Mouse (Mus musculus) left cerebral cortex, adult 8-10 months (tissue): ENCODE results near the gene Ankrd44. TPM values are rescaled to one million over a fixed set of nuclear protein-coding genes. Genes with fewer than 3 reads are reported as not detected.

Experiments
- DNase-seq, 2 experiments: peaks; one replicate each; pipeline ENCODE4 v3.0.0; 2022; ENCODE audit warnings: low spot score in 2 of 2
- total RNA-seq, 4 experiments: library from RNA; stranded (reverse); gene quantifications; 2 replicates each; pipeline ENCODE4 v1.2.4; 2022

Ankrd44 gene
- total RNA-seq, 4 experiments from 2014 or later: 19.2 to 26.4 (median 23.9) TPM

DNA sequence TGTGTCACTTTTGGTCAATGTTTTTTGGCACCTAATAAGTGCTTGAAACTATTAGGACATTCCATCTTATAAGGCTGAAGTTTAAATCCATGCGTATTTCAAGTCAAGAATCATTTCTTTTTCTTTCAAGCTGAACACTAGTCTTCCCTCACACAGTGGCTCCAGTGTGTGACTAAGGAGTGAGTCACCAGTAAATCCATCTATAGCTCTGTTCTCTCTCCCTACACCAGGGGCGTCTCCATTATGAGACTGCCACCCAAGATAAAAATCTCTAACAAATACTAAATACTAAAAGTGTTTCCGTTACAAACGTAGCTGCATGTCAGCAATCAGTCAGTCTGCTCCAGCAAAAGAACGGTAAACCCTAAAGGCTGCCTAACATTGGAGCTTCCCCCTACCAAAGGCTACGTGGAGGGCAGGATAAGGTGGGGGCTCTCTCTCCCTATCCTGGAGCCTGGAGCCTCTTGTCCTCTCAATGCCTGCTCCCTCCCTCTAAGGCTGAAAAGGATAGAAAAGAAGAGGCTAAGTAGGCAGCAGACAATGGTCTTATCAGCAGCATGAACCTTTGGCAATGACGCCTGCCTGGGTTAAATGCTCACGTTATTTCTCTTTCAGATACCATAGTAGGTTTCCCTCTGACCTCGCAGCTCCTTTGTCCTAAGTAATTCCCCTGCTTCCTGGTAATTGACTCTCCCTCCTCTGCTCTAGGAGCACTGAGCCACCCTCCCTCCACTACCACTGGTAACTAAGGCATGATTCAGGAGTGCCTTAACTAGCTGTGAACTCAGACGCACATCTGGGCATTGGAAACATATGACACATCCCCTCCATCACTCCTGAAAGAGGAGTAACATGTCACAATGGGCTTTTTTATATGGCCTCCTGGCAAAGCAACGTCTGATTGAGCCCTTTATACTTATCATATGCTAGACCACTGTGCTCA lies 212.7 kb downstream of the Ankrd44 start:
- peak in 1 of 2 experiments; percentile 52 for DNase-seq

DNA sequence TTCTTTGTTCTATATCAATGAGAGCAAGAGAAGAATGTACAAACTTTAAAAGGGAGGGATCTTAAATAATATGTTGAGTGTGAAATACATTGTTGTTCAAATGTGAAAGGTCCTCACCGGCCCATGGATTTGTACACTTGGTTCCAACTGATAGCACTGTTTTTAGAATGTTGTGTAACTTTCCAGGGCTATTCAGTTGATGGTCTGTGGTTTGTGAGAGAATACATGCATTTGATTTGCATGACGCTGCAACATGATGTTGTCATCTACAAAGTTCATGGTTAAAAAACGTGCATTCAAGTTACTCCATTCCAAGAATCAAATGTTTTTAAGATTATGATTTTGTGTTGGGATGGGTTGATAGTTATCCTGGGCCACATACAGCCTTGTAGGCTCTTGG lies 214.6 kb downstream of the Ankrd44 start:
- DNase-seq: no peak

DNA sequence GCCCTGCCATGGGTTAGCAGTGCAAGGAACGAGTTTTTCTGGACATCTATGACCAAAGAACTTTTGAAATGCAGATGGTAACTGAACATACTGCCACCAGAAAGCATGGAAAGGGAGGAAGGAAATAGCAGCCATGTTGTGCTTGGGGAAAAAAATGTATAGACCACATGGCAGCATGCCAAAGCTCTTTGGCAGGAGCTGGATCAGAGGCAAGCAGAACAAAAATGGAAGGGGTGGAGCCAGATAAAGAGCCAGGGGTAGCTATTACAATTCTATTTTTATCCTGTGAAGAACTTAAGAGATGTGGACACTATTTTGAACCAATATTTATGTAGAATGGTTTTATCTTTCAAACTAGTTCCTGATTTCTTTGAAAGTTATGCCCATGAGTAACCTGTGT lies 215.6 kb downstream of the Ankrd44 start:
- DNase-seq: no peak

DNA sequence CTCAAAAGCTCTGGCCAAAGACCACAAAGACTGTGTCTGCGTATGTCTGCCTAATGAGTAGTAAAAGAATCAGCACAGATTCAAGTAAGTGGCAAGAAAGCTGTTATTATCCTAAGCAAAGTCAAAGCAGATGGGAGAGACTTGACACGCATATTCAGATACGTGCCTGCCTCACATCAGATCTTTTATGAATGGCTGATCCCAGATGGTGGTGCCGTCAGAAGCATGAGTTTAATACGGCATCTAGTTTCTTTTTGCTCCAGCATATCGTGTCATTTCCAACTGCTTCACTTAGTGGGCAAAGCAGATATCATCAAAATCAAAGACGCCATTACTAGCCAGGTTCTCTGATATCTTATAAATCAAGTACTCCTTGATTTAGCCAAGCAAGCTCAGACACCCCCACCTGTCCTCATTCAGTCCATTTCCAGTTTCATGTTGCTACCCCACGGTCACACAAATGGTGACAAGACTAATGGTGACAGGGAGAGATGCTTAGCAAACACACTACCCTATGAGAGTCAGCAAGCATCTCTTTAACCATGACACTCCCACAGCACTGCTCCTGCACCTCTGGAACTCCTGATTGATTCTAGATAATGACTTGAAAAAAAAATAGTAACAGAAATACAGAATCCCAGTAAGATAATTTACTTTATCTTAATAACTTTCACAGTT lies 218.2 kb downstream of the Ankrd44 start:
- no peak for DNase-seq

DNA sequence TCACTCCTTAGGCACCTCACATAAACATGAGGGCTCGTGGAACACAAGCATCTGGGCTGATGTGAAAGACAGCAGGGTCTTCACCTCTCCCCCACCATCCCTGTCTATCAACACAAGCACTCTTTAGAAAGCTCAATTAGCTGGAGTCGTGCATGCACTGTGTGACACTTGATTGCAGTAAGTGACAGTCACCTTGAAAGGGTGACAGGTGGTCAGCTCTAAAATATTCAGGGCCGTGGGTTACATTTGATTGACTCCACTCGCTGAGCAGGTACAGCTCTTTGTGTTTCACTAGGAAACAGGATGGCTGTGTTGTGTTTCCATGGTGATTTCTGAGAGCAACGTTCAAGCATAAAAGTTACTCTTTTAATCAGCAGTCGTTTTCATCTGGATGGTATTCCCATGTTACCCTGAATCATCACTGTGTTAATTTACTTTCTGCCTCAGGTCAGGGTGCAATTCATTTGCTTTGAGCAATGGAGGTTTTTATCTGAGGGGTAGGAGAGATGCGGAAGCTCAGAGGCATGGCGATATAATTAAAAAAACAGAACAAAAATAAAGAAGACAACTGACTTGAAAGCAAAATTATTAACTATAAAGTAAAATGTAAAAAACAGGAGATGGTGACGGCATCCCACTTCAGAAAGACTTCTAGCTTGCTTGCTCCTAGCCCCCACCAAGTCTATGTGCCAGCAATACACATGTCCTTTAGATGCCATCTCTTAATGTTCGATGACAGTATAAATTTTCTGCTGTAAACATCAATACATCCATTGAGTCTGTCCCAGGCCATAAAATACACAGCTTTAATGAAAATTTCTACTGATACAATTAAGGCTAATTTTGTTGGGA lies 218.9 kb downstream of the Ankrd44 start:
- no peak for DNase-seq

DNA sequence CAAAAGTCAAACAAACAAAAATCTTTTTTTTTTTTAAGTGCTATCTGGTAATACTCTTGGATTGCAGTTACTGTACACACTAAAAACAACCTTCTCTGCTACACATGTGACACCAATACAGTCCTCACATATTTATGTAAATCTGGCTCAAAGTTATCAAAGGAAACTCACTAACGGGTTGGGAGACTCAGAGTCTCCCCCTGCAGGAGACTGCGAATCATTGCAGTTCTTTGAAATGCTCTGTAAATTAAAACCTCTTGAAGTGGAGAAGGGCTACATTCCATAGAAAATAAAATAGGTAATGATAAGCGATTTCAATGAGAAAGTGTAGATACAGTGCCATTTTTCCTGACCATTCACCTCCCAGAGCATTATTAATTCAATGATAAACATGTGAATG lies 219.6 kb downstream of the Ankrd44 start:
- DNase-seq: no peak

DNA sequence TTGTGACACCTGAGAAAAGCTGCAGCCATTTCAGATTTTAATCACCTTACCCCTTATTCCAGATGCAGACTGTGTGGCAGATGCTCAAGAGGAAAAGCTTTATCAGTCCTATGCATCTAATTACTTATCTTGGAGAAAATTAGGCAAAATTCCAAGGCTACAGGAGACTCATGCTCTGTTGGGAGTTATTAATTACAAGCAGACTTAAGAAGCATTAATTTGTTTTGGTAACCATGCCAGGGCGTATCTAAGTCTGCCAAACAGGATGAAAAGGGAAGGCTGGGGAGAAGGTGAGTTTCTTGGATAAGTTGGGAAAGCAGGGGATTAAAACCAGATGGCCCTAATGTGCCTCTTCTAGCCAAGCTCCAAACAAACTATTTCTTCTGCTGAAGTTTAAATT lies 222.7 kb downstream of the Ankrd44 start:
- no peak for DNase-seq

DNA sequence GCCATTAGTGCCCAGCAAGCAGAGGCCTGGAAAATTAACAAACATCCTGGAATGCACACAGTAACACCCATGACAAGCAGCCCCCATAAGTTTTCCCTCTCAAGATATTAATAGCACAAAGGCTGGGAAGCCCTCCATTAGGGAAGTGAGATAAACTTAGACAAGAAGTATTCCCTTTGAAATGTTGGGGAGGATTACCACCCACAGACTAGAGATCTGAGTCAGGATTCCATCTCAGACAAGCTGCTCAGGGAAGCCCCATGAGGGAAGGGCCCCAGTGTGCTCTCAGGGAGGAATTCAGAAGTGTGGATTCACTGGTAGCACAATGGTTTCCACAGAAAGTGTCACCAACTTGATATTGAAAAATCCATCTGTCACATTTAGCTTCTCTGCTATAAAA lies 223.3 kb downstream of the Ankrd44 start:
- DNase-seq: no peak

DNA sequence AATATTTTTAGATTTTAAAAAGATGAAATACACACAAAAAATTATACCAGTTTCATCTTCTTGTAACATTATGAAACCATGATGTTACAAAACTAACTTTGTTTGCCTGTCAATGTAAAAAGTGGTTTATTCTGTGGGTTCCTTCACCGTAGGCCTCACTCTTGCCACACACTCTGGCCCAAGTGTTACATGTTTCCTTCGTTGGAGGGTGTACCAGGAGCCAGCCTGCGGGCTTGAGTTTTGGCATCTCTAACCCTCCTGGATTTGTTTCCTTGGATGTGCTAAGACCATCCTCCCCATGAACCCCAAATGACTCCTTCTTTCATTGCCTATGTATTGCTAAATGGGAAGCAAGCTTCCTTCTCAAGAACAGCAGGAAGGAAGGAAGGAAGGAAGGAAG lies 230.8 kb downstream of the Ankrd44 start:
- DNase-seq: no peak

DNA sequence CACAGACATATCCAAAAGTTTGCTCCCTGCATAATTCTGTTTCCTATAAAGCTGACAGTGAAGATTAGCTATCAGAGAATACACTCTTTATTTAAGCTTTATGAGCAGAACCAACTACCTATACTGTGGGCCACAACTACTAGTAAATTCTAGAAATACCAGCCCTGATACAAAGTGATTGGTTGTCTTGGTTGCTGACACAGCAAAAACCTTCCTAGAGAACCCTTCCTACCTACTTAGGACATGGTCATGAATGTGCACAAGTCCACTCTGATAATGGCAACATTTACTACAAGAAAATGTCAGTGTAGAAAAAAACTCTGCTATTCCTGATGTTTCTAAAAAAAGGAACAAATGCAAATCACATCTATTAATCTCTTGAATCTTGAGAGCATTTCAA lies 234.4 kb downstream of the Ankrd44 start:
- DNase-seq: no peak

DNA sequence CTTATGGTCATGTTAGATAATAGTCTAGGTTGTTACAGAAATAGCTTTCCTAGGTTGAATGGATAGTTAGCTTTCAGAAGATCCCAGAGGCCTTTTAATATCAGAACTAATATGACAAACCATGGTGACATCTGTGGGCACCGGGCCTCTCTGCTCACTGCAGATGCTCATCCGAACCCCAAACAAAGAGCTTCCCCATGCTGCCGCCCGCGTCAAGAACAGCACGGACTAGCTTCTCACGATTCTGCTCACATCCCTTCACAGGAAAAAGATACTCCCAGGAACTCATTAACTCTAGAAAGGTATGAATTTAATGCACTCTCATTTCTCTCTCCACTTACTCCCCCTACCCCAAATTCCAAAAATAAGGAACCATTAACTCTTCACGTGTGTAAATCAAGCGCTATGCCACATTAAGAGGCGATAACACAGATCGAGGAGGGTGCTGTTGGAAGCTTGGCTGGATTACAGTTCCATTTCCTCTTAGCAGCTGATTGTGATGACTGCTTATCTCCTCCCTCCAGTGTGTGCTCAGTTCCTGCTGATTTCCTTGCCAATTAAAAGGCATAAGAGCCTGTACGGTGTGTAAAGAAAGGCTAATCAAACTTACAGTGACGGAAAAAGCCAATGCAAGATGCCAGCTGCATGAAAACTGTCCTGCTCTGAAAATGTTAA lies 235.8 kb downstream of the Ankrd44 start:
- DNase-seq: no peak

DNA sequence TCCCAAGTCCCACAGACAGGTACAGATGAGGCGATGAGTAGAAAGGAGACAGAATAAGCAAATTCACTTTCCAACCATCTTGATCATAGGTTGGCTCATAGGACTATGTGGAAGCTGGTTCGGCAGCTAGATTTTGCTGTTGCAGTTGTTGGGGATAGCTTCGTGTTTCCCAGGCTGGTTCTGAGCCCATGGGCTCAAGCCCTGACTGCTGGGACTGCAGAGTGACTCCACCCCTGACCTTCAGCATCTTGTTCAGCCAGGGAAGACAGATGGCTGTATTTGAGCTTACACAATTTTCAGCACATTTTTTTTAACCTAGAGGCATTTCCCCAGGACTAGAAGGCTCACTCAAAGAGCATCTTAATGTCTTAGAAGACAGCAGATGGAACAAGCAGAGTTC lies 237.7 kb downstream of the Ankrd44 start:
- DNase-seq: no peak

DNA sequence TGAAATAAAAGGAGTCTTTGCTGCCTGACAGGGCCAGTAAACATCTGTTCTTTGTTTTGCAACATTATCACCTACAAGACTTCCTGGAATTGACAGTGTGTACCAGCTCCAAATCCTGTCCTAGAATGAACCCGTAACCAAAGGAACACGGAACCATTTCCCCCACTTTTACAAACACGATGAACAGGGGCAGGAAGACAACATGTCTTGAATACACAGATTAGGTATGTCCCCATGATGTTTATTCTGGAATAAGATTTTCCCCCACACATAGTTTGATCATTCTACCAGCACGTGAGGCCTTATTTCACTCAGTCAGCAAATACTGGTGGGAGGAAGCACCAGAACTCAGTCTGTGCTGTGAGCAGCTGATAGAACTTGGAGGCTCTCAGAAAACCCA lies 241.9 kb downstream of the Ankrd44 start:
- no peak for DNase-seq

DNA sequence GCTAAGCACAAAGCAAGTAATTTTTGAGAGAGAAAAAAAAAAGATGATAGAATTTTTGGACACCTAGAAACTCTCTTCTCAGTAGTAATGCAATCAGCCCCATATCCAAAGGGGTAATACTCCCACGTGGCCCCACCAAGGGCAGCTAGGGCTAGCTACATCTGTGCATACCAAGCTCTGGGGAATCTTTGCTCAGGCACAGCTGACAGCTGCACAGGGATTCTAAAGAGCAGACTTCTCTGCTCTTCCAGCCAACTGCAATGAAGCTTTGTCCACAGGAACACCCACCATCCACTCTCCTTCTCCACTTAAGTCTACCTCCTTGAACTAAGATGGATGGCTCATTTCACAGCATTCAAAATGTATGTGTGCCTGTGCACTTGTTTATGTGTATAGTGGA lies 246.6 kb downstream of the Ankrd44 start:
- DNase-seq: no peak

DNA sequence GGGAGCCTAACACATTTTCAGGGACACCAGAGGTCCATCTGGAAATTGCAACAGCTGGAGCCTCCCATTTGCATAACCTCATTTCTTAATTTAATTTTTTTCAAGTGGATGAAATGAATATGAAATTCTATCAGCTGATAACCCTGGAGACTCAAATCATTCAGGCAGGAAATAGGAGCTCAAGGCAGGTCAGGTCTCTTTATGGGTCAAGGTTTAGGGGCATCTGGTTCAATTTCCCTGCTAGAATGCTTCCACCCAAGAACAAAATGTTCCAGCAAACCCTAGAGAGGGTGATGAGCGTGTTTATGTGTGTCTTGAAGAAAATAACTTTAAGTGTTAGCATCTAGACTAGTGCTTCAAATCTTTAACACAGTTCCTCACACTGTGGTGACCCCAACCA lies 248.2 kb downstream of the Ankrd44 start:
- no peak for DNase-seq

DNA sequence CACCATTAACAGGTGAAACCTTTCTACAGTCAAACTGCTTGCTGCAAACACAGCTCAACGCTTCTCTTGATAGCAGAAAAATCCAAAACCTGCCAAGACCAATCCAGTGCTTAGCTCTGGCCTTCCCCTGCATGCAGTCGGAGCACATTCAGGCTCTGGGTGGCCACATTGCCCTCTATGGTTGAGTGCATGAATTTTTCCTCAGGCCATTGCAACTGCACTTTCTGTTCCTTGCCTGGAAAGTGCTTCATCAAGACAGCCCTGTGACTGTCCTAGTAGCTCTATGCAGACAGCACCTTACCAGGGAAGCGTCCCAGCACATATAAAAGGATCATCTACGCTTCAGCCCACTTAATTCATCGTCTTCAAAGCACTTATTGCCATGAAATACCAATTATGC lies 250.7 kb downstream of the Ankrd44 start:
- no peak for DNase-seq

DNA sequence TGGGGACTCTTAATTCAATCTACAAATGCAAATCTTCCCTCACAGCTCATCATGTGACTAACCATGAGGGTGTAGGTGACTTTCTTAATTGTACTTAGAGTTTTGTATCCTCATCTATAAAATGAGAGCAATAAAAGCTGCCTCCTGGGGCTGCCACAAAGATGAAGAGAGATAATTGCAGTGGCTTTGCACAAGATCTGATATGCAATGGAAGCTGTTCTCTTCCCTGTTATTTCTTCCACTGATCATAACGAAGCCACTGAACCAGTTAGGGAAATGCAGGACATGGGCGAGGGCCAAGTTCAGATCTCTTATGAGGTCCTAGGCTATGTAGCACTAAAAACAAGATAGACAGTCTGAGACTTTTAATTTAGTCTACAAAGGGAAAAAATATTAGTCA lies 258.2 kb downstream of the Ankrd44 start:
- no peak for DNase-seq

DNA sequence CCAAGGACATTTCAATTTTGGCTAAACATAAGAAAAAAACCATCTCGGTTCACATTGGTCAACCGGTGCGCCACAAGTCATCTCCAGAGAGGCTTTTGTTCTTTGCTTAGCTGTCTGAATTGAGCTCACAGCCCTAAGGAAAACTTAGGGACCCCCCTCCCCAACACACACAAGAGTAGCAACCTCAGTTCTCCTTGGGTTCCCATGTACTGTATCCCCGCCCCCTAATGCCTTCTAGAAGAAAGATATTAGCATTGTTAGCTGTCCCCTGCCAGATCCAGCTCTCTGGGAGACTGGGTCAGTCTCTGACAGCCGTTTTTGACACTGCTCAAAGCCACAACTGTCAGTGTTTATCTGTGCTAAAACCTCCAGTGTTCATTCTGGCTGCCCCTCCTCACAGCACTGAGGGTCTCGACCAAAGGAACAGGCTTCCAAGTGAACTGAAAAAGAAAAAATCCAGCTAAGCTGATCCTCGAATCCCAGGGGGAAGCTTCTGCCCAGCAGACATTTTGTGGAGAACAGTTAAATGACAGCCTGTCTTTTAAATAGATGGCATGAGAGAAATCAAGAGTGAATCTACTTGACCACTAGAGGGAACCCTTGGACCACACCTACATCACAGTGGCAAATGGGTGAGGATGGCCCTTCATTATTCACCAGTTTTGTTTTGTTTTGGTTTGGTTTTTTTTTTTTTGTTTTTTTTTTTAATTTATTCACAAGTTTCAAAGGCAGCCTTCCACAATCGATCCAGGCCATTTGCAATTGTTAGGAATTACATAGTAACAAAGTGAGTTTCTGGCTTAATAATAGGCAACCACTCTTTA lies 260.4 kb downstream of the Ankrd44 start:
- DNase-seq: peak in 1 of 2 experiments; percentile 9

DNA sequence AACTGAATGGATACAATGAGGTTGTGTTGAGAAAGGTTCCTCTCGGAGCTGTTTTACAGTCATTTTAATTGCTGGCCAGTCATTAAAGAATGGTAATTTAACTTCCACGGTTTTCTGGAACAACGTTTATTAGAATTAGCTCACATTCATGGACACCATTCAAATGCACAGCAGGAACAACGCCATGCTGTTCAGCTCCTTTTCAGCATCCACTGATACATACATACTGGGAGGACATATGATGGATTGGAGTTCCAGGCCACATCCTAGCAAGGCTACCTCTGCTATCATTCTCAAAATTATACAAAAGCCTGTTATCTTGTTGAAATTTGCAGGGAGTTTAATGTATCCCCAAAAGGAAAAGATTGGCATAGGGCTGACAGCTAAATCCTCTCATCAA lies 261.1 kb downstream of the Ankrd44 start:
- no peak for DNase-seq

DNA sequence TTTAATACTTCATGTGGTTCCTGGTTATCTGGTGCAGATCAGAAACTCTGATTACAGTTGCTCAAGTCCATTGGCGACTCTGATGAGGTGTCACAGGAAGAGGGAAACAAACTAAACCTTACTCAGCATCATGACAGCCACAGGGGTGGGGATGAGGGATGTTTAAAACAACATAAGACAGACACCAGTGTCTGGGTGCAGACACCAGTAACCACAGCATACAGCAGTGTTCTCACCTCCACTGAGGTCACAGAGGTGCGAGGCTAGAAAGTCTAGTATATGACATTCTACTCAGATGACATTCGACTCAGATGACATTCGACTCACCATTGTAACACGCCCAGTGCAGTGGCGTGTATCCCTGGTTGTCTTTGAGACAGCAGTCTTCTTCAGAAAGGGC lies 265.5 kb downstream of the Ankrd44 start:
- DNase-seq: no peak
